Mouse (Mus musculus): ENCODE data around the gene Dvl2.

- TF ChIP-seq CTCF (IDR thresholded peaks at IDR 0.05; ENCODE audit: borderline replicate concordance, extremely low read depth, insufficient read depth, insufficient read length) (no peak), POLR2A (IDR thresholded peaks at IDR 0.05; ENCODE audit: borderline replicate concordance, extremely low read depth, insufficient read depth, insufficient read length, poor library complexity, severe bottlenecking) (no peak)
These were observed 45.0 kb downstream of the Dvl2 start for GRCm38 (mm10) chr11:70045435-70045834.

Measured in brain, embryonic 14.5 days (tissue).